Mouse (Mus musculus): Measurements from ENCODE around the gene Uap1l1.

- TF ChIP-seq USF1 (IDR thresholded peaks at IDR 0.05; ENCODE audit: low read depth, low read length) (no peak), MAX (IDR thresholded peaks at IDR 0.05; ENCODE audit: low read length) (no peak), POLR2A (IDR thresholded peaks at IDR 0.05; ENCODE audit: control insufficient read depth in 1 of 2, insufficient read depth in 1 of 2, low read depth in 1 of 2, low read length in 2 of 2, poor library complexity in 1 of 2) (no peak), MYC (IDR thresholded peaks at IDR 0.05; ENCODE audit: low read depth, low read length) (no peak)
These were observed 14.8 kb downstream of the Uap1l1 start for GRCm38 (mm10) chr2:25350701-25351100.

Measured in MEL (cell line).